Mouse (Mus musculus) MEL (cell line): ENCODE data around the gene Cbx5. TPM values are rescaled to one million over a fixed set of nuclear protein-coding genes. Genes with fewer than 3 reads are reported as not detected.

ENCODE experiments used
- DNase-seq: peaks from one replicate; pipeline ENCODE4 v3.0.0; 2011; ENCODE audit warnings: low read depth, low spot score
- H3K27ac ChIP-seq: 2 replicates; pipeline ENCODE4 v1.5.1; 2012; ENCODE audit warnings: low read depth, mild to moderate bottlenecking, control low read depth, low read length, moderate library complexity; ENCODE audit not compliant: control insufficient read depth
- H3K27me3 ChIP-seq, 2 experiments: fragments of 150-350 bp in 1 of 2; sonication (generic) in 1 of 2; 2 replicates each; pipeline ENCODE4 v1.6.1; 2012; ENCODE audit warnings: low read length in 2 of 2, mild to moderate bottlenecking in 2 of 2, improper control_type of control experiment in 1 of 2, moderate library complexity in 1 of 2; ENCODE audit not compliant: insufficient read depth in 2 of 2, control insufficient read depth in 1 of 2
- H3K36me3 ChIP-seq, 2 experiments: 2 replicates each; pipeline ENCODE4 v1.6.1; 2012 to 2014; ENCODE audit warnings: low read length in 2 of 2, improper control_type of control experiment in 1 of 2, inconsistent platforms in 1 of 2, mild to moderate bottlenecking in 1 of 2; ENCODE audit not compliant: insufficient read depth in 2 of 2, control insufficient read depth in 1 of 2
- H3K4me1 ChIP-seq, 2 experiments: fragments of 150-350 bp in 1 of 2; sonication (generic) in 1 of 2; 2 replicates each; pipeline ENCODE4 v1.6.1; 2012; ENCODE audit warnings: low read length in 2 of 2, improper control_type of control experiment in 1 of 2, mild to moderate bottlenecking in 1 of 2; ENCODE audit not compliant: insufficient read depth in 2 of 2, control insufficient read depth in 1 of 2
- H3K4me3 ChIP-seq, 2 experiments: fragments of 150-350 bp in 1 of 2; sonication (generic) in 1 of 2; 2 replicates each; pipeline ENCODE4 v1.5.1; 2012; ENCODE audit warnings: low read depth in 2 of 2, low read length in 2 of 2, mild to moderate bottlenecking in 2 of 2, moderate library complexity in 2 of 2, control low read depth in 1 of 2, improper control_type of control experiment in 1 of 2; ENCODE audit not compliant: control insufficient read depth in 1 of 2, insufficient read depth in 1 of 2
- H3K79me2 ChIP-seq: 2 replicates; pipeline ENCODE4 v1.6.1; 2012; ENCODE audit warnings: mild to moderate bottlenecking, low read length, moderate library complexity; ENCODE audit not compliant: control insufficient read depth, poor library complexity, insufficient read depth
- H3K9ac ChIP-seq: 2 replicates; pipeline ENCODE4 v1.6.1; 2012; ENCODE audit warnings: low read depth, mild to moderate bottlenecking, control low read depth, low read length, moderate library complexity; ENCODE audit not compliant: control insufficient read depth, poor library complexity, severe bottlenecking
- H3K9me3 ChIP-seq: fragments of 150-350 bp; sonication (generic); replicated peaks from 2 replicates; pipeline ENCODE4 v1.6.1; 2012; ENCODE audit warnings: mild to moderate bottlenecking, low read length, improper control_type of control experiment, moderate library complexity; ENCODE audit not compliant: insufficient read depth
- BHLHE40 ChIP-seq: IDR thresholded peaks from 2 replicates; pipeline ENCODE4 v1.6.1; 2012; ENCODE audit warnings: low read depth, mild to moderate bottlenecking, inconsistent platforms, low read length, improper control_type of control experiment, borderline replicate concordance
- CHD1 ChIP-seq: IDR thresholded peaks from 2 replicates; pipeline ENCODE4 v1.6.1; 2012; ENCODE audit warnings: low read depth, mild to moderate bottlenecking, inconsistent platforms, low read length, improper control_type of control experiment
- CTCF ChIP-seq, 3 experiments: IDR thresholded peaks in 2 of 3; conservative IDR thresholded peaks in 1 of 3; 2 replicates each; pipeline ENCODE4 v1.5.1; 2011 to 2012; ENCODE audit warnings: low read length in 3 of 3, low read depth in 2 of 3, mild to moderate bottlenecking in 2 of 3, improper control_type of control experiment in 1 of 3, inconsistent platforms in 1 of 3, mixed read lengths in 1 of 3, moderate library complexity in 1 of 3; ENCODE audit not compliant: control insufficient read depth in 1 of 3, insufficient read depth in 1 of 3, poor library complexity in 1 of 3, severe bottlenecking in 1 of 3
- E2F4 ChIP-seq: IDR thresholded peaks from 2 replicates; pipeline ENCODE4 v1.6.1; 2011; ENCODE audit warnings: low read depth, low read length, improper control_type of control experiment, borderline replicate concordance
- EP300 ChIP-seq, 2 experiments: IDR thresholded peaks; 2 replicates each; pipeline ENCODE4 v1.6.1; 2011; ENCODE audit warnings: improper control_type of control experiment in 2 of 2, low read length in 2 of 2, low read depth in 1 of 2, mild to moderate bottlenecking in 1 of 2
- ETS1 ChIP-seq: IDR thresholded peaks from 2 replicates; pipeline ENCODE4 v1.6.1; 2012; ENCODE audit warnings: low read depth, mild to moderate bottlenecking, inconsistent platforms, low read length, improper control_type of control experiment, moderate library complexity
- GABPA ChIP-seq: IDR thresholded peaks from 2 replicates; pipeline ENCODE4 v1.6.1; 2012; ENCODE audit warnings: low read depth, mild to moderate bottlenecking, inconsistent platforms, low read length, improper control_type of control experiment, moderate library complexity
- HCFC1 ChIP-seq: IDR thresholded peaks from 2 replicates; pipeline ENCODE4 v1.6.1; 2012; ENCODE audit warnings: low read depth, mild to moderate bottlenecking, inconsistent platforms, low read length, improper control_type of control experiment, moderate library complexity
- JUND ChIP-seq: IDR thresholded peaks from 2 replicates; pipeline ENCODE4 v1.6.1; 2011; ENCODE audit warnings: low read depth, mild to moderate bottlenecking, improper control_type of control experiment, low read length
- KAT2A ChIP-seq: conservative IDR thresholded peaks from 2 replicates; pipeline ENCODE4 v1.6.1; 2012; ENCODE audit warnings: low read depth, low read length, improper control_type of control experiment, inconsistent platforms
- MAX ChIP-seq: IDR thresholded peaks from 2 replicates; pipeline ENCODE4 v1.6.1; 2011; ENCODE audit warnings: low read length, improper control_type of control experiment
- MYB ChIP-seq: IDR thresholded peaks from 2 replicates; pipeline ENCODE4 v1.6.1; 2011; ENCODE audit warnings: mild to moderate bottlenecking, low read depth, low read length, improper control_type of control experiment
- NRF1 ChIP-seq: IDR thresholded peaks from 2 replicates; pipeline ENCODE4 v1.6.1; 2014; ENCODE audit warnings: low read depth, mild to moderate bottlenecking, inconsistent platforms, low read length, improper control_type of control experiment, moderate library complexity; ENCODE audit not compliant: poor library complexity, insufficient read depth, severe bottlenecking
- POLR2AphosphoS5 ChIP-seq: IDR thresholded peaks from 2 replicates; pipeline ENCODE4 v1.6.1; 2012; ENCODE audit warnings: low read depth, borderline replicate concordance, mild to moderate bottlenecking, inconsistent platforms, low read length, moderate library complexity, mixed read lengths
- RAD21 ChIP-seq: IDR thresholded peaks from 2 replicates; pipeline ENCODE4 v1.6.1; 2011; ENCODE audit warnings: mild to moderate bottlenecking, low read depth, low read length, improper control_type of control experiment
- SMC3 ChIP-seq: IDR thresholded peaks from 2 replicates; pipeline ENCODE4 v1.6.1; 2011; ENCODE audit warnings: low read depth, low read length, improper control_type of control experiment
- TAL1 ChIP-seq: IDR thresholded peaks from 2 replicates; pipeline ENCODE4 v1.6.1; 2012; ENCODE audit warnings: mild to moderate bottlenecking, inconsistent platforms, low read length, moderate library complexity, mixed read lengths
- TBP ChIP-seq: IDR thresholded peaks from 2 replicates; pipeline ENCODE4 v1.8.0; 2011; ENCODE audit warnings: low read depth, low read length, improper control_type of control experiment
- TCF12 ChIP-seq: IDR thresholded peaks from 2 replicates; pipeline ENCODE4 v1.6.1; 2014; ENCODE audit warnings: low read depth, mild to moderate bottlenecking, inconsistent platforms, low read length, improper control_type of control experiment, moderate library complexity
- UBTF ChIP-seq: IDR thresholded peaks from 2 replicates; pipeline ENCODE4 v1.6.1; 2012; ENCODE audit warnings: low read depth, mild to moderate bottlenecking, inconsistent platforms, low read length, improper control_type of control experiment, moderate library complexity, borderline replicate concordance; ENCODE audit not compliant: insufficient read depth
- USF1 ChIP-seq: IDR thresholded peaks from 2 replicates; pipeline ENCODE4 v1.6.1; 2014; ENCODE audit warnings: low read depth, mild to moderate bottlenecking, inconsistent platforms, low read length, improper control_type of control experiment, moderate library complexity
- USF2 ChIP-seq, 2 experiments: IDR thresholded peaks; 2 replicates each; pipeline ENCODE4 v1.6.1; 2011 to 2012; ENCODE audit warnings: improper control_type of control experiment in 2 of 2, low read length in 2 of 2, borderline replicate concordance in 1 of 2, inconsistent platforms in 1 of 2, low read depth in 1 of 2, mild to moderate bottlenecking in 1 of 2; ENCODE audit not compliant: insufficient read depth in 1 of 2
- ZMIZ1 ChIP-seq: IDR thresholded peaks from 2 replicates; pipeline ENCODE4 v1.6.1; 2012; ENCODE audit warnings: low read depth, mild to moderate bottlenecking, inconsistent platforms, low read length, improper control_type of control experiment, moderate library complexity
- ZNF384 ChIP-seq: IDR thresholded peaks from 2 replicates; pipeline ENCODE4 v1.6.1; 2012; ENCODE audit warnings: low read depth, mild to moderate bottlenecking, inconsistent platforms, low read length, improper control_type of control experiment
- polyA plus RNA-seq, 2 experiments: library from polyadenylated mRNA; stranded (reverse) in 1 of 2; unstranded in 1 of 2; fragments of >175 nt in 1 of 2; fragments of >200 nt in 1 of 2; gene quantifications; 2 replicates each; pipeline versions ENCODE4 v1.2.1 to v1.2.4; 2012; ENCODE audit warnings: low replicate concordance in 2 of 2, low read depth in 1 of 2; ENCODE audit not compliant: insufficient read length in 2 of 2, insufficient read depth in 1 of 2, missing spikeins in 1 of 2
- total RNA-seq: library from RNA; depleted of rRNA; stranded (reverse); fragments of 300-350 nt; gene quantifications from 2 replicates; pipeline ENCODE4 v1.2.3, GENCODE M21; 2012

Gene Cbx5
- total and polyA plus RNA-seq, 3 experiments, result 39.8 to 67.1 (median 42.4) TPM

- H3K36me3 ChIP-seq, result peaks cover 0 to 13% of the 10 kb centered on the region in 2 experiments; a peak in 2 of 4 replicates
- no peak overlapping the region for H3K27ac ChIP-seq
- no peak for TF ChIP-seq MAX
- TF ChIP-seq TAL1, result no peak
- TF ChIP-seq POLR2AphosphoS5, result no peak
- peak; percentile 38 for TF ChIP-seq SMC3
- no peak for TF ChIP-seq NRF1
- TF ChIP-seq MYB, result no peak
- TF ChIP-seq KAT2A, result no peak
- TF ChIP-seq GABPA, result no peak
- peak; percentile 19 for TF ChIP-seq RAD21
- TF ChIP-seq TBP, result no peak
- TF ChIP-seq CHD1, result no peak
- TF ChIP-seq EP300 (IDR thresholded peaks at IDR 0.05; ENCODE audit: low read depth in 1 of 2, low read length in 2 of 2), result no peak
- no peak for TF ChIP-seq UBTF
- no peak for TF ChIP-seq JUND
- TF ChIP-seq TCF12, result no peak
- TF ChIP-seq USF2 (IDR thresholded peaks at IDR 0.05; ENCODE audit: borderline replicate concordance in 1 of 2, insufficient read depth in 1 of 2, low read depth in 1 of 2, low read length in 2 of 2), result no peak
- TF ChIP-seq ETS1, result no peak
- no peak for TF ChIP-seq USF1
- no peak for TF ChIP-seq BHLHE40
- TF ChIP-seq HCFC1, result no peak
- TF ChIP-seq ZNF384, result no peak
- no peak for TF ChIP-seq E2F4
- peak; percentile 36 to 46 (median 45) for TF ChIP-seq CTCF (IDR thresholded peaks at IDR 0.05 in 2 of 3, conservative IDR thresholded peaks at IDR 0.05 in 1 of 3; ENCODE audit: control insufficient read depth in 1 of 3, insufficient read depth in 1 of 3, low read depth in 2 of 3, low read length in 3 of 3, poor library complexity in 1 of 3, severe bottlenecking in 1 of 3)
- no peak for TF ChIP-seq ZMIZ1
- no peaks in the 10 kb centered on the region for H3K27me3 ChIP-seq
- DNase-seq, result peak; percentile 54
- peaks cover 7% of the 10 kb centered on the region for H3K79me2 ChIP-seq
- no peaks in the 10 kb centered on the region for H3K9me3 ChIP-seq
- no peak overlapping the region for H3K9ac ChIP-seq
- H3K4me3 ChIP-seq, result no peak overlapping the region
- H3K4me1 ChIP-seq, result peaks cover 2 to 8% of the 10 kb centered on the region in 2 experiments; a peak in 3 of 4 replicates
These were observed 44.5 kb upstream of the Cbx5 start for GRCm38 (mm10) chr15:103284066-103284465.
